Mouse (Mus musculus): ENCODE results near the gene Copa. TPM values are rescaled to one million over a fixed set of nuclear protein-coding genes. Genes with fewer than 3 reads are reported as not detected.

The Copa gene
- 100 to 1,000 TPM; 187 to 205 TPM for total RNA-seq (2021)
- long read RNA-seq, experiment 1, full-length matches to known transcripts, result 31 of 48 reads
- long read RNA-seq, experiment 1, partial matches to known transcripts, result 14 of 48 reads
- long read RNA-seq, experiment 1, other reads (novel, unspliced or antisense), result 3 of 48 reads
- long read RNA-seq, experiment 2, full-length matches to known transcripts, result 163 of 237 reads
- long read RNA-seq, experiment 2, partial matches to known transcripts, result 60 of 237 reads
- long read RNA-seq, experiment 2, other reads (novel, unspliced or antisense), result 14 of 237 reads

GRCm38 (mm10) chr1:172082101-172082898 is at the start of gene Copa, which contains the start of gene Ncstn:
Copa (plus strand) TSS chr1:172082529.
Ncstn (minus strand) TSS chr1:172082795.
- DNase-seq (ENCODE audit: low spot score in 2 of 2), result peak; percentile 84 to 85

- no peak for DNase-seq (ENCODE audit: low spot score in 2 of 2)
These were observed 35.9 kb upstream of the Copa start for GRCm38 (mm10) chr1:172046410-172046809.

DNA sequence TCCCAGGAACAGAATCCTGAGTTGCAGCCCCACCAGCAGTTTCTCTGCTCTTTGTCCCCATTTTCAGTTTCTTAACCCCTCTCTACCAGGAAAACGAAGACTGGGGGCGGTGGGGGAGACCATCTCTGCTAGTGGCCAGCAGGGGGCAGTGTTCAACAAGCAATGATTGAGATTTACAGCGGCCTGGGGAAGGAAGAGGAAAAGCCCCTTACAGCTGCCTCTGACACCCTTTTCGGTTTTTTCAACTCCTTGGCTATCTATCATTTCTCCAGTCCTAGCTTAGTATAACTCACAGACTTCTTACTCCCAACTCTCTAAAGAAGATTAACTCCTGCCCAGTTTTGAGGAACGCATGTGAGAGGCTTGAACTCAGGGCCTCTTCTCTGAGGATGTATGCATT is 35.4 kb upstream of the Copa start:
- peak; percentile 37 to 43 for DNase-seq (ENCODE audit: low spot score in 2 of 2)

GRCm38 (mm10) chr1:172048241-172048734 is 34.0 kb upstream of the Copa start:
- no peak for DNase-seq (ENCODE audit: low spot score in 2 of 2)

GRCm38 (mm10) chr1:172049131-172049782 is 33.1 kb upstream of the Copa start:
- no peak for DNase-seq (ENCODE audit: low spot score in 2 of 2)

GRCm38 (mm10) chr1:172052766-172053279 is 29.5 kb upstream of the Copa start:
- DNase-seq (ENCODE audit: low spot score in 2 of 2), result no peak

- no peak for DNase-seq (ENCODE audit: low spot score in 2 of 2)
These were observed 28.5 kb upstream of the Copa start for GRCm38 (mm10) chr1:172053541-172054440.

GRCm38 (mm10) chr1:172056251-172056650 is 26.1 kb upstream of the Copa start:
- DNase-seq (ENCODE audit: low spot score in 2 of 2), result no peak

DNA sequence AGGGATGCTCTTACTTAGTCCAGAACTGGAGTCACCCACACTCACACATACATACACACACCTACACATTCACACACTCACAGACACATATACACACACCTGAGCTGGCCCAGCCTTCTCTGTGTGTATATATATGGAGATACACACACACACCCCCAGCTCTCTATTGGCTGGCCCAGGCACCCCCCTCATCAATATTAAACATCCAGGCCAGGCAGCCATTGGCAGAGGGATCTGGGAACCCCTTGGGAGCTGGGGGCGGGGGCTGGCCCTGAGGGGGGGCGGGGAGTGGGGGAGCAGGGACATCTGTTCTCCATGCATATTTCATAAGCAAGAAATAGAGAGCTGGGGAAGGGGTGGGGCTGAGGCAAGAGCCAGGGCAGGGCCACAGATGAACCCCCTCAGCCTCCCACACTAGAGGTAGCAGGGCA is 24.8 kb upstream of the Copa start, which contains the start of gene Nhlh1:
Gene Nhlh1, minus strand, starts transcription at position 83 of the 431 bp plus-strand sequence.
- no peak for DNase-seq (ENCODE audit: low spot score in 2 of 2)

DNA sequence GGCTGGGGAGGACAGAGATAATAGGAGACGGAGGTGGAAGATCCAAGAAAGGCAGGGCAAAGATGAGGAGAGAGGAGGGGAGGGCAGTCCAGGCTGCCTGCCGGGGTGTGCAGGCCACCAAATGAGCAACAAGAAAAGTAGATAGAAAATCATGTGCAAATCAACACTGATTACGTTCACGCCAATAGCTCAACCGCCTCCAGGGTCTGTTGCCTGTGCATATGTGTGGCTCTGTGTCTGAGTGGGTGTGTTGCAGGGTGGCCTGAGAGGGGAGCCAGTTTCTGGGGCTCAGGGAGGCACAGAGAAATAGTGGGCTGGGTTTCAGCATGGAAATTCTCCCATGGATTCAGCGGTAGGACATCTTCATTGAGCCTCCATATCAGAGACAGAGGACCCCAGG is 24.0 kb upstream of the Copa start:
- no peak for DNase-seq (ENCODE audit: low spot score in 2 of 2)

GRCm38 (mm10) chr1:172058874-172059273 is 23.5 kb upstream of the Copa start:
- DNase-seq (ENCODE audit: low spot score in 2 of 2), result no peak

- no peak for DNase-seq (ENCODE audit: low spot score in 2 of 2)
These were observed 21.7 kb upstream of the Copa start for GRCm38 (mm10) chr1:172060659-172061058.

DNA sequence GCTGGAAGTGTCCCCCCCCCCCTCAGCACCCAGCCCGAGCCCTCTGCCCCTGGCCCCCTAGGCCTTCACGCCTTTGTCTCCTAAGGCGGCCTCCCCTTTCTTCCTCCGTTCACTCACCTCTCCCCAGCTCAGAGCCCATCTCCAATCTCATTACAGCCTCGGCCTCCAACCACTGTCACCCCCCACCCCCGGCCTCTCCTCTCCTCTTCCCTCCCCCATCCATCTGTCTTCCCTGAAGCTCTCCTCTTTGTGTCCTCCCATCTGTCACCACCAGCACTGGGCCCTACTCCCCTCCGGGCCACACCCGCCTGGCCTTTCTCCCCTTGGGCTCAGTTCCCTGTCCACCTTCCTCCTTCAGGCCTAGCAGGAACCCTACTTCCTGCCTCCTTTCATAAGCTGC is 21.1 kb upstream of the Copa start:
- no peak for DNase-seq (ENCODE audit: low spot score in 2 of 2)

GRCm38 (mm10) chr1:172062101-172062500 is 20.2 kb upstream of the Copa start:
- DNase-seq (ENCODE audit: low spot score in 2 of 2), result no peak

DNA sequence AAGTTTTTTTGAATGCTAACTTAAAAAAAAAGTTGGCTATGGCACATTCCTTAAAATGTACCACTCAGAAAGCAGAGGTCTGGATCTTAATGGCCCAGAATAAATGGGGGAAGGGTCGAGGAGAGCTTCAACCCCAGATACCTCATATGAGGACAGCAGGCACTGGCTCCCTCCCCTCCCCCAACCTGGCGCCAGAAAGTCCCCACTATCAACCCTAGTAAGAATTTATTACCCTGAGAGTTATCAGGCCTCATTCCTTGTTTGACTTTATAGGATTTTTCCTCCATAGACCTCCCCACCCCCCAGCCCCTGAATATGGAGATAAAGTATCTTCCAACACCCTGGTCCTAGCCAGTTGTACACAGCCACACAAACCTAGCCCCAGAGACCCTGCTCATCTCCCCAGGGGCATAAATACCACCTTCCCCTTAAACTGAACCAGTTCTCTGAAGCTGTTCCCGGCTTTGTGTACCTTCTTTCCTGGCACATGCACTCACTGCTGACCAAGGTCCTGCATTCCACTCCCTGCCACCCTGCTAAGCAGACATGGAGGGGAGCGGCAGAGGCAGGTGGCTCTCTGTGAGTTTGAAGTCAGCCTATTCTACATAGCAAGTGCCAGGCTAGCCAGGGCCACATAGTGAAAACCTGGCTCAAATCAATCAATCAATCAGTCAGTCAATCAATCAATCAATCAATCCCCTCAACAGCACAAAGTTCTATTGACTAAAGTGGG is 18.9 kb upstream of the Copa start:
- DNase-seq (ENCODE audit: low spot score in 2 of 2), result no peak

- DNase-seq (ENCODE audit: low spot score in 2 of 2), result no peak
These were observed 17.7 kb upstream of the Copa start for GRCm38 (mm10) chr1:172064613-172065141.

GRCm38 (mm10) chr1:172070227-172070626 is 12.1 kb upstream of the Copa start:
- DNase-seq (ENCODE audit: low spot score in 2 of 2), result no peak

- no peak for DNase-seq (ENCODE audit: low spot score in 2 of 2)
These were observed 10.8 kb upstream of the Copa start for GRCm38 (mm10) chr1:172071556-172071955.

DNA sequence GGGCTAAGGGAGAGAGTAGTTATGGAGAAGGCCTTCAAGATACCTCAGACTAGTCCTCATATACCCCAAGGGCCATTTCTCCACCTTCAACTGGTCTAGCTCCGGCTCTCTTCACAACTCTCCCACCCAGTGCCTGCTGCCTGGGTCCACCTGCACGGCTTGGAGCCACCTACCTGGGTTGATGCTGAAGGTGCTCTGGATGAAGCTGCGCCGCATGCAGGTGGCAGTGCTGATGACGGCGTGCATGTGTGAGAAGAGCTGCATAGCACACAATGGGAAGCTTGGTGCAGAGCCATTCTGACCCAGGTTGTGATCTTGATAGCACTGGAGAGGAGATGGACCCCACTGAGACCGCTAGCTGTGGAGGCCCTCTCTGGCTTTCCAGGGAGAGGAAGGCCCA is 9.7 kb upstream of the Copa start:
- DNase-seq (ENCODE audit: low spot score in 2 of 2), result no peak
